Mouse (Mus musculus): ENCODE measurements around the gene Olfr589. TPM values are rescaled to one million over a fixed set of nuclear protein-coding genes. Genes with fewer than 3 reads are reported as not detected.

The Olfr589 gene
- total and polyA plus RNA-seq, 3 experiments: not detected

- DNase-seq (ENCODE audit: low read depth, low spot score): no peak
- Histone ChIP-seq H3K4me3 (ENCODE audit: control insufficient read depth in 1 of 2, insufficient read depth in 1 of 2, low read depth in 2 of 2, low read length in 2 of 2) (no peak overlapping the region), H3K27me3 (ENCODE audit: control insufficient read depth in 1 of 2, insufficient read depth in 2 of 2, low read length in 2 of 2) (no peaks in the 10 kb centered on the region), H3K9me3 (replicated peaks; ENCODE audit: insufficient read depth, low read length) (no peaks in the 10 kb centered on the region), H3K36me3 (ENCODE audit: control insufficient read depth in 1 of 2, insufficient read depth in 2 of 2, low read length in 2 of 2) (no peaks in the 10 kb centered on the region), H3K4me1 (ENCODE audit: control insufficient read depth in 1 of 2, insufficient read depth in 2 of 2, low read length in 2 of 2) (no peaks in the 10 kb centered on the region), H3K27ac (ENCODE audit: control insufficient read depth, low read depth, low read length) (no peak overlapping the region), H3K79me2 (ENCODE audit: control insufficient read depth, insufficient read depth, low read length, poor library complexity) (no peaks in the 10 kb centered on the region), H3K9ac (ENCODE audit: control insufficient read depth, low read depth, low read length, poor library complexity, severe bottlenecking) (no peak overlapping the region)
- TF ChIP-seq CTCF (IDR thresholded peaks at IDR 0.05 in 2 of 3, conservative IDR thresholded peaks at IDR 0.05 in 1 of 3; ENCODE audit: control insufficient read depth in 1 of 3, insufficient read depth in 1 of 3, low read depth in 2 of 3, low read length in 3 of 3, poor library complexity in 1 of 3, severe bottlenecking in 1 of 3) (no peak), POLR2AphosphoS2 (IDR thresholded peaks at IDR 0.05; ENCODE audit: low read length) (no peak), POLR2AphosphoS5 (IDR thresholded peaks at IDR 0.05; ENCODE audit: borderline replicate concordance, low read depth, low read length) (no peak), MEF2A (IDR thresholded peaks at IDR 0.05; ENCODE audit: extremely low read depth, insufficient replicate concordance, low read depth, low read length, poor library complexity, severe bottlenecking) (no peak), KAT2A (conservative IDR thresholded peaks at IDR 0.05; ENCODE audit: low read depth, low read length) (no peak)
These were observed 13.5 kb upstream of the Olfr589 start for GRCm38 (mm10) chr7:103169697-103170096.

DNA sequence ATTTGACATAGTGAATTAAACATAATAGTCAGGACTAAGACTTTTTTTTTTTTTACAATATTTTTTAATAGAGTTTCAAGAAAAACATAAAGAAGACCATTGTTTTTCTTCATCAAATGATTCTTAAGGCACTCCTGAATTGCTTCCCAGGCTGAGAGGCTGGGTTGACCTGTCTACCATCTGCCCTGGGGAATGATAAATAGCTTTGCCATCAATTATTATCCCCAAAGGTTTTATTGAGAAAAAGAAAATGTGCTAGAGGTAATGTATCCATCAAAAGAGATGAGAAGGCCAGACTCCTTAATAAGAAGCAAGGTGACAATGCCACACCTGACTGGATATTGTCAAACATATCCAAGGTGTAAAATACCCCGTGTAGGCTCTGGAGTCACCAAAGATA is 15.6 kb downstream of the Olfr589 start, which contains the start of gene Olfr588-ps1:
Gene Olfr588-ps1 (plus strand): TSS at position 301 of the 400 bp plus-strand sequence.
- TF ChIP-seq MXI1 (IDR thresholded peaks at IDR 0.05; ENCODE audit: low read depth, low read length): no peak
- no peak for TF ChIP-seq MYB (IDR thresholded peaks at IDR 0.05; ENCODE audit: low read depth, low read length)
- TF ChIP-seq MEF2A (IDR thresholded peaks at IDR 0.05; ENCODE audit: extremely low read depth, insufficient replicate concordance, low read depth, low read length, poor library complexity, severe bottlenecking): no peak
- no peak for TF ChIP-seq USF2 (IDR thresholded peaks at IDR 0.05; ENCODE audit: borderline replicate concordance in 1 of 2, insufficient read depth in 1 of 2, low read depth in 1 of 2, low read length in 2 of 2)
- no peak for TF ChIP-seq ZNF384 (IDR thresholded peaks at IDR 0.05; ENCODE audit: low read depth, low read length)
- TF ChIP-seq MAFK (IDR thresholded peaks at IDR 0.05; ENCODE audit: borderline replicate concordance, low read depth, low read length): no peak
- no peak for TF ChIP-seq SMC3 (IDR thresholded peaks at IDR 0.05; ENCODE audit: low read depth, low read length)
- TF ChIP-seq POLR2AphosphoS5 (IDR thresholded peaks at IDR 0.05; ENCODE audit: borderline replicate concordance, low read depth, low read length): no peak
- TF ChIP-seq POLR2AphosphoS2 (IDR thresholded peaks at IDR 0.05; ENCODE audit: low read length): no peak
- no peak for TF ChIP-seq MAZ (IDR thresholded peaks at IDR 0.05; ENCODE audit: low read depth, low read length)
- TF ChIP-seq KAT2A (conservative IDR thresholded peaks at IDR 0.05; ENCODE audit: low read depth, low read length): no peak
- no peak for TF ChIP-seq MYC (IDR thresholded peaks at IDR 0.05; ENCODE audit: low read depth, low read length)
- no peak for TF ChIP-seq GABPA (IDR thresholded peaks at IDR 0.05; ENCODE audit: low read depth, low read length)
- TF ChIP-seq NRF1 (IDR thresholded peaks at IDR 0.05; ENCODE audit: insufficient read depth, low read depth, low read length, poor library complexity, severe bottlenecking): no peak
- H3K79me2 ChIP-seq (ENCODE audit: control insufficient read depth, insufficient read depth, low read length, poor library complexity): no peaks in the 10 kb centered on the region

More for the DNA sequence above, 15.6 kb downstream of the Olfr589 start, which contains the start of gene Olfr588-ps1:
- Histone ChIP-seq H3K36me3 (ENCODE audit: control insufficient read depth in 1 of 2, insufficient read depth in 2 of 2, low read length in 2 of 2) (no peaks in the 10 kb centered on the region), H3K27ac (ENCODE audit: control insufficient read depth, low read depth, low read length) (no peak within 1 kb of the TSS), H3K4me1 (ENCODE audit: control insufficient read depth in 1 of 2, insufficient read depth in 2 of 2, low read length in 2 of 2) (no peaks in the 10 kb centered on the region), H3K4me3 (ENCODE audit: control insufficient read depth in 1 of 2, insufficient read depth in 1 of 2, low read depth in 2 of 2, low read length in 2 of 2) (no peak within 1 kb of the TSS), H3K9ac (ENCODE audit: control insufficient read depth, low read depth, low read length, poor library complexity, severe bottlenecking) (no peak within 1 kb of the TSS), H3K27me3 (ENCODE audit: control insufficient read depth in 1 of 2, insufficient read depth in 2 of 2, low read length in 2 of 2) (no peaks in the 10 kb centered on the region), H3K9me3 (replicated peaks; ENCODE audit: insufficient read depth, low read length) (no peaks in the 10 kb centered on the region)
- no peak for DNase-seq (ENCODE audit: low read depth, low spot score)

All from MEL (cell line).